Mouse (Mus musculus) kidney, adult 2 months (tissue): ENCODE measurements around the gene Vti1a. TPM values are rescaled to one million over a fixed set of nuclear protein-coding genes. Genes with fewer than 3 reads are reported as not detected.

Experiments
- DNase-seq: peaks from one replicate; pipeline ENCODE4 v3.0.0; 2021
- H3K27ac ChIP-seq: fragments of 200-500 bp; 2 replicates; pipeline ENCODE4 v1.5.1; 2012; ENCODE audit warnings: low read depth, low read length, control low read depth, inconsistent platforms; ENCODE audit not compliant: insufficient read depth
- H3K27me3 ChIP-seq: fragments of 200-500 bp; replicated peaks from 2 replicates; pipeline ENCODE4 v1.6.1; 2012; ENCODE audit warnings: mild to moderate bottlenecking, moderate library complexity, low read length, inconsistent platforms; ENCODE audit not compliant: control insufficient read depth, insufficient read depth
- H3K36me3 ChIP-seq: fragments of 200-500 bp; 2 replicates; pipeline ENCODE4 v1.6.1; 2012; ENCODE audit warnings: mild to moderate bottlenecking, moderate library complexity, low read length, inconsistent platforms; ENCODE audit not compliant: control insufficient read depth, insufficient read depth
- H3K4me1 ChIP-seq: fragments of 200-500 bp; 2 replicates; pipeline ENCODE4 v1.6.1; 2011; ENCODE audit warnings: low read length; ENCODE audit not compliant: control insufficient read depth, insufficient read depth
- H3K4me3 ChIP-seq: fragments of 200-500 bp; 2 replicates; pipeline ENCODE4 v1.5.1; 2011; ENCODE audit warnings: mild to moderate bottlenecking, low read depth, low read length, control low read depth; ENCODE audit not compliant: insufficient read depth
- CTCF ChIP-seq: fragments of 200-500 bp; conservative IDR thresholded peaks from 2 replicates; pipeline ENCODE4 v1.5.1; 2011; ENCODE audit warnings: low read depth, mild to moderate bottlenecking, control low read depth, low read length, moderate library complexity, mixed read lengths; ENCODE audit not compliant: insufficient read depth, insufficient read length
- POLR2A ChIP-seq: fragments of 200-500 bp; IDR thresholded peaks from one replicate; pipeline ENCODE4 v1.6.1; 2011; ENCODE audit warnings: low read depth, low read length, control low read depth
- WGBS: fragments of 180-500 bp; shearing (Covaris S2); methylation state at CpG from one replicate; pipeline ENCODE4 v1.1.7; 2018; 5-methylcytosine and 5-hydroxymethylcytosine counted together
- polyA plus RNA-seq: library from polyadenylated mRNA; depleted of rRNA; stranded (reverse); fragments of >200 nt; gene quantifications from 2 replicates; pipeline ENCODE4 v1.2.3, GENCODE M21; 2012

Gene Vti1a
- polyA plus RNA-seq, 1 experiment, result 15.7 TPM

GRCm38 (mm10) chr19:55496333-55496732, 180.2 kb downstream of the Vti1a start:
- H3K27me3 ChIP-seq, result no peaks in the 10 kb centered on the region
- TF ChIP-seq CTCF (no peak), POLR2A (no peak)
- peak; percentile 61 for DNase-seq
- H3K36me3 ChIP-seq, result no peaks in the 10 kb centered on the region
- H3K27ac ChIP-seq, result no peak overlapping the region
- no peak overlapping the region for H3K4me3 ChIP-seq
- peaks cover 5% of the 10 kb centered on the region; the same call in 1 of the 2 replicates for H3K4me1 ChIP-seq
- 65% methylated on average over 9 of the region's 9 CpGs for WGBS

GRCm38 (mm10) chr19:55499179-55499863, 183.2 kb downstream of the Vti1a start:
- peaks cover 9% of the 10 kb centered on the region for H3K4me1 ChIP-seq
- no peak for TF ChIP-seq POLR2A
- no peak for TF ChIP-seq CTCF
- H3K36me3 ChIP-seq, result no peaks in the 10 kb centered on the region
- DNase-seq, result no peak
- 85% methylated on average over 18 of the region's 18 CpGs for WGBS
- no peaks in the 10 kb centered on the region for H3K27me3 ChIP-seq
- H3K4me3 ChIP-seq, result no peak overlapping the region
- H3K27ac ChIP-seq, result no peak overlapping the region

DNA sequence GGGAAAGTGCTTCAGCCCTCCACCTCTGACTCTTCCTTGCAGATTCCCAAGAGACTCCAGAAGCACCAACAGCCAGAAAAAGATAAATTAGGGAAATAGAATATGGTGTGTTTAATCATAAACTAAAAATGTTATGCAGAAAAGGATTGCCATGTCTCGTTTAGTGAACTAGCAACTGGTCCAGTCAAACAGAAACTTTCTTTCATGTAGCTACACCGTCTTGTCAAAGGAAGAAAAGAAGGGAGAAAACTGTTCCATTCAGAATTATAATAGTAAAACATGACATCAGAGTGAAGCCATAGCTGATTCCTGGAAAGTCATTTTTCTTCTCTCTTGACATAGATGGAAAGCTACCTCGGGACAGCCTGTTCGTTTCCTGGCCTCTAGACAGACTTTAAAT, 185.9 kb downstream of the Vti1a start:
- no peak overlapping the region for H3K27ac ChIP-seq

GRCm38 (mm10) chr19:55503771-55504170, 187.7 kb downstream of the Vti1a start:
- H3K4me1 ChIP-seq, result peaks cover 18% of the 10 kb centered on the region
- H3K27ac ChIP-seq, result no peak overlapping the region
- no peaks in the 10 kb centered on the region for H3K27me3 ChIP-seq
- 52% methylated on average over 4 of the region's 4 CpGs for WGBS
- peak; percentile 94 for DNase-seq
- no peak overlapping the region for H3K4me3 ChIP-seq
- no peaks in the 10 kb centered on the region for H3K36me3 ChIP-seq
- TF ChIP-seq CTCF (peak; percentile 63), POLR2A (no peak)

More for the DNA sequence above, 185.9 kb downstream of the Vti1a start:
- peaks cover 18% of the 10 kb centered on the region for H3K4me1 ChIP-seq
- H3K27me3 ChIP-seq, result no peaks in the 10 kb centered on the region
- H3K36me3 ChIP-seq, result no peaks in the 10 kb centered on the region
- DNase-seq, result no peak
- H3K4me3 ChIP-seq, result no peak overlapping the region
- TF ChIP-seq POLR2A (no peak), CTCF (no peak)
- 54% methylated on average over 4 of the region's 4 CpGs for WGBS

DNA sequence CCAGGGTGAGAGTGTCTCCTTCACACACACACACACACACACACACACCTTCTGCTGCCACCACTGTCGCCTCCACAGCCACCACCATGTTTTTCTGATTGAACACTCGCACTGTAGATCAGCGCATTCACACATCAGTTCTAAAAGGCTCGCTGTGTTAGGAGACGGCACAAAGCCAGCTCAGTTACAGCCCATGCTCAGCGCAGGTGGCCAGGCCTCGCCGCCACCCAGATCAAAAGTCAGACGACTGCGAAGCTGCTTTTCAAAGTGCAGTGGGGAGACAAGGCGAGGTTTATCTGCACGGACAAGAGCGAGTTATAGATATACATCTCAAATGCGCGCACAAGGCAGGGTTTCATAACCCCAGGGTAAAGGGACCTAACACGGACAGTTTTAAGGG, 191.7 kb downstream of the Vti1a start:
- Histone ChIP-seq H3K4me1 (peaks cover 18% of the 10 kb centered on the region), H3K27ac (no peak overlapping the region), H3K27me3 (no peaks in the 10 kb centered on the region), H3K4me3 (no peak overlapping the region), H3K36me3 (no peaks in the 10 kb centered on the region)
- DNase-seq, result peak; percentile 76
- TF ChIP-seq POLR2A, result no peak
- TF ChIP-seq CTCF, result no peak
- WGBS, result 54% methylated on average over 16 of the region's 16 CpGs

GRCm38 (mm10) chr19:55508239-55508638, 192.1 kb downstream of the Vti1a start:
- no peak for DNase-seq
- no peaks in the 10 kb centered on the region for H3K36me3 ChIP-seq
- no peak overlapping the region for H3K27ac ChIP-seq
- no peak overlapping the region for H3K4me3 ChIP-seq
- peaks cover 17% of the 10 kb centered on the region for H3K4me1 ChIP-seq
- no peaks in the 10 kb centered on the region for H3K27me3 ChIP-seq
- 76% methylated on average over 4 of the region's 4 CpGs for WGBS
- TF ChIP-seq CTCF (no peak), POLR2A (no peak)

- no peak for TF ChIP-seq POLR2A
- TF ChIP-seq CTCF, result no peak
- peak; percentile 84 for DNase-seq
- WGBS, result 56% methylated on average over 5 of the region's 5 CpGs
- no peaks in the 10 kb centered on the region for H3K27me3 ChIP-seq
- no peaks in the 10 kb centered on the region for H3K36me3 ChIP-seq
- no peak overlapping the region for H3K4me3 ChIP-seq
- H3K4me1 ChIP-seq, result peaks cover 12% of the 10 kb centered on the region; the same call in 1 of the 2 replicates
- H3K27ac ChIP-seq, result no peak overlapping the region
These were observed 192.9 kb downstream of the Vti1a start for GRCm38 (mm10) chr19:55508965-55509364.
